Mouse (Mus musculus) cerebellum, postnatal 25 days (tissue): Measurements from ENCODE around the gene Dock3.
A peak's percentile ranks its signal among the peaks of the same experiment; 100 is the strongest.
"Not testable (repeated sequence)": the region's sequence is repeated elsewhere in the genome, so short reads cannot be mapped to it uniquely, and the experiment has no call there.

Source experiments
- DNase-seq, 2 experiments: peaks; one replicate each; pipeline ENCODE4 v3.0.0; 2021; ENCODE audit warnings: mixed read lengths in 2 of 2

Gene Dock3

GRCm38 (mm10) chr9:107255596-107255995 is 23.9 kb upstream of the Dock3 start:
- DNase-seq = peak; percentile 64 to 71

GRCm38 (mm10) chr9:107254925-107255324 is 23.2 kb upstream of the Dock3 start:
- peak; percentile 59 to 64 for DNase-seq

DNA sequence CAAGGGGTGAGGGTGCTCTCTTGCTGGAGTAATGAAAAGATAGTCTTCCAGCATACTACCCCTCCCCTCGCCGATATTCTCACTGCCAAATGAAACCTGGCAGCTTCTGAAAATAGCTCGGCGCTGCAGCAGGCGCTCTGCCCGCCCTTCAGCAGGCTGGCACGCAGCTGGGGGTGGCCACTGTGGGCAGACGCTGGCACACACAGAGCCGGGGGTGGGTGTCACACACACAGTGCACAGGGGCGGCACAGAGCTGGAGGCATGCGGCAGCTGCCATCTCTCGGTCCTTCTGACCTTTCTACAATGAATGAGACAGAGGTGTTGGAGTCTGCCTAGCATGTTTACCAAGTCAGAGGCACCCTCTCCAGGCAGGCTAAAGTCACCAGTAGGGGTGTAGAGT is 22.8 kb upstream of the Dock3 start:
- peak; percentile 84 to 87 for DNase-seq

DNA sequence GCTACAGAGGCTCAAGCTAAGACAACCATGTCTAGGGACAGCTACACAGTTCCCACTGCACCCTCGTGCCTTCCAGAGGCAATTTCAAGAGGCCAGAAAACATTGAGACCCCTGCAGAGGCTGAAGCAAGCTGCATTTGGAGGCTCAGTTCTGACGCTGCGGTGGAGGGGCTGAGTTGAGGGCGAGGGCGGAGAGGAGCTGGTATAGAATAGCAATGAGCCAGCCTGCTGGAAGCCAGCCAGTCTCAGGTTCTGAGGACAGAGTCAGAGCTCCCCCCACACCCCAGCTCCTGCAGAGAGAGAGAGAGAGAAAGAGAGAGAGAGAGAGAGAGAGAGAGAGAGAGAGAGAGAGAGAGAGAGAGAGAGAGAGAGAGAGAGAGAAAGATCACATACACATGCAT is 20.5 kb upstream of the Dock3 start:
- DNase-seq = peak; percentile 55 to 78

DNA sequence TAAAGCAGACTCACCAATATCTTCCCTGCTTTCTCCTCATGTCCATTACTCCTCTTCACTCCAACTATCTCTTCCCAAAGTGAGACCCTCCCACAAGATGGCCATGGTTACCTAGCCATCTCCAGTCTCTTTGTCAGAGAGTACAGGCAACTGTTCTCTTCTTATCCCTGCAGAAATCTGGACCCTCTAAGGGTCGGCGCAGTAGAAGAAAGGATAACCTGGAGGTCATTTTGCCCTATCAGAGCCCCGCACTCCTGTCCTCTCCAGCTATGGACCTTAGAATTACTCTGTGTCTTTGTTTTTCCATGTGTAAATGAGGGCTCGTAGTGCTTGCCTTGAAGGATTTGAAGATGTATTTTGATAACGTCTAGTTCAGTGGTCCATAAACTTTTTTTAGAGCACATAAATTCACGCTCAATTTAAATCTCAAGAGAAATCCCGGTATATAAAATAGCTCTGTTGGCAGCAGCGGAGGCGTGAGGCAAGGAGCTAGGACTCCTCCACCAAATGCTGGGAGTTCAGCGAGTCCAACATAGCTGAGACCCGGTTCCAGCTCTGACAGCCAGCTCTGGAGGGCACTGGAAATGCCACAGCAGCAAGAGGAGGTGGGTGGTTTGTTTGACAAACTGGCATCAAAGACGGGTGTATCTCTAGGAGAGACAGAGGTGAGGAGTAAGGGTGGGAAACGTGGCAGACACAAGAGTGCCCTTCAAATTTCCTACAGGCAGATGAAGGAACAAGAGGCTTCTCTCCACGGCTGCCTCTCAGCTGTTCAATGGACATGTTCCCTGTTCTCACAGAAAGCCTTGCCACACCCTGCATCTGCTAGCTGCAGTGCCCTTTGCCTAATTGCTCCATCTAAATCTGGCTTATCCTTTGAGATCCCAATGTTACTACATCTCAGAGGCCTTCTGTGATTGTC is 19.0 kb upstream of the Dock3 start:
- DNase-seq = no peak

DNA sequence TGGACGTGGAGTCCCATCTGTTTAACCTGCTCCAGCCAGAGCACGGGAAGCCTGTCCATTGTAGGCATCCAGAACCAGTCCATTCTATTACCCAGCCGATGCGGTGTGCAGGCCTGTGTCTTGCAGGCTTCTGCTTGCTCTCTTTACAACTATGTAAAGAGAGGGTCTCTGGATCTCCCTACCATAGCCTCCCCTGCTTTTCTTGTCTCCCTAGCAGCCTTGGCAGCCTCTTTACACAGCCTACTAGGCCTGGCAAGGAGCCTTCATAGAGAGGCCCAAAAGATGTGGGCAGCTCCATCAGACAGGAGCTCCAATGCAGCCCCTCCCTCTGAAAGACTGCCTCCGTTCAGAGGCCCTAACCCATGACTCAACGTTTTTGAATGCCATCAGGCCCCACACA is 17.4 kb upstream of the Dock3 start:
- no peak for DNase-seq

- DNase-seq = peak; percentile 43 to 66
These were observed 14.5 kb upstream of the Dock3 start for GRCm38 (mm10) chr9:107246170-107246569.

DNA sequence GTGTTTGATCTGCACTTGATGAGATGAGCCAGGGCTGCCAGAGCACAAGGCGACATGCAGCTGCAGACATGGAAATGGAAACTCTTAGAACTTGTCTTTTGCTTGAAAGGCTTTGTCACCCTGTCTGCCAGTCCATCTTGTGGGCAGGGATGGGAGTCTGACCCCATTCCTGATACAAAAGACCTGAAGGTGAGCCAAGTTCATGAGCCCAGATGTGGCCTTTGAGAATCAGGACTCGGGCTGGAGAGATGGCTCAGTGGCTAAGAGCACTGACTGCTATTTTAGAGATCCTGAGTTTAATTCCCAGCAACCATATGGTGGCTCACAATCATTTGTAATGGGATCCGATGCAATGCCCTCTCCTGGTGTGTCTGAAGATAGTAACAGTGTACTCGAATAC is 13.6 kb upstream of the Dock3 start:
- DNase-seq = no peak

DNA sequence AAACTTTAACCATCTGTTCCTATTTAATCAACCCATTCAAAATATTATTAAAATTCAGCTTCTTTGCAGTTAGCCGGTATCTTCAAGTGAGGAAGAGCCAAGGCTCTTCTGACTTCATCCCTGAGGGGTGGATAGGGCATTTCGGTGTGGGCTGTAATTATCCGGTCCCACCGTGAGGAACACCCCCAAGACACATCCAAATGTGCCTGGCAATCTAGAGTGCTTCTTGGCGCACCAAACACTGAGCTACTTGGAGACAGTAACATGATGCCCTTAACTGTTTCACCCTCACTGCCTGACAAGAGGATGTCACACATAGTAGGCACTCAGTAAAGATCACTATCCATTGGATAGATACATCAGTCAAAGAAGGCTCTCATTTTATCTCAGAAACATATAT is 4.4 kb upstream of the Dock3 start:
- no peak for DNase-seq

GRCm38 (mm10) chr9:107235261-107235660 is 3.6 kb upstream of the Dock3 start:
- DNase-seq = no peak

DNA sequence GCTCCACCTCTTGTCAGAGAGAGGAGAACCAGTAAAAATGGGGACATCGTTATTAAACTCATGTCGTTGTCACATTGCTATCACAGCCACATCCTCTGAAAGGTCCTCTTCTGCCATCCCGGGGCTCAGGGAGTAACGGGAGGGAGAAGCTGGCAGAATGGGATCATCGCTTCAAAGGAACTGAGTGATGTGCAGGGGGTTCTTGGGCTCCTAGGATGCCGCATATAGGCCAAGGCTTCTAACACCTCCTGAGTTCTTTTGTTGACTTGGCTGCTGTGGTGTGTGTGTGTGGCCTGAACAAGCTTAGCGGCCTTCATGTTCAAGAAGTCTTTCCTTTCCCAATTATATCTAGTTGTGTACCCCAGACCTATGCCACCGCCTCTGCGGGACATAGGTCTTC is 431 bp upstream of the Dock3 start:
- DNase-seq = no peak

- DNase-seq = peak; percentile 88 to 93
These were observed 644 bp downstream of the Dock3 start for GRCm38 (mm10) chr9:107230991-107231538.

GRCm38 (mm10) chr9:107224597-107224996 is 7.1 kb downstream of the Dock3 start:
- peak; percentile 33 to 52 for DNase-seq

- DNase-seq = not testable (repeated sequence)
These were observed 56.9 kb downstream of the Dock3 start for GRCm38 (mm10) chr9:107174831-107175230.

DNA sequence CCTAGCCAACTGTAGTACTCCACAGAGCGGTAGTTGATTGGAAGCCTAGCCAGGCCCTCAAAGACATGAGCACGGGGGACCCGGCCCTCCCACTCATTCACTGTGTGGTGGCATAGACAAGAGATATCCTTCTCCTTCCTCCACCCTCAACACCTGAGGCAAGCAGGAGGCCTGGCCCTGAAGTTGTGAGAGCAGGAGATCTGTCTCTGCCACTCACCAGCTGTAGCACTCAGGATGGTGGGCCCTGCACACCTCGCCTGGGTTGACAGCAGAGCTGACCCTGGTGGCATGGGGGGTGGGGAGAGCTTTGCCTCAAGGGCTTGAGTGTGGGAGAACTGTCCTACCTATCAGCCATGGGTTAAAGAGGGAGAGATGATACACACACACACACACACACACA is 65.9 kb downstream of the Dock3 start:
- DNase-seq = no peak

- no peak for DNase-seq
These were observed 66.9 kb downstream of the Dock3 start for GRCm38 (mm10) chr9:107164825-107165224.

- DNase-seq = not testable (repeated sequence)
These were observed 75.3 kb downstream of the Dock3 start for GRCm38 (mm10) chr9:107156388-107156787.

DNA sequence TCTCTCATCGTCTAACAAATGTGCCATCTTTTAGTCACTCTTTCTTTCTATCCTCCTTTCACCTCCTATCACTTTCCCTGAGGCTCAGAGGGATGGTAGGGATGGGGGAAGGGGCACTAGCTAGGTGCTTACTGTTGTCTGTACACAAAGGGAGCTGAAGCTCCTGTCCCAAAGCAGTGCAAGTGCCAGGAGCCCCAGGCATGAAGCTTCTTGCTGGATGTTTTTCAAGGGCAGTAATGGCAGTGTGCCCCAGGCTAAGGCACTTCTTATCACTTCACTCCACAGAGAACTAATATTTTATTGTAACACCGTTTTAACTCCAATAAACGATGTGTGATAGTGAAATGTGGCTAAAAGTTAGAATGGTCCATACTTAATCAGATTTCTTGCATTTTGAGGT is 118.9 kb downstream of the Dock3 start:
- DNase-seq = peak; percentile 56 to 74

DNA sequence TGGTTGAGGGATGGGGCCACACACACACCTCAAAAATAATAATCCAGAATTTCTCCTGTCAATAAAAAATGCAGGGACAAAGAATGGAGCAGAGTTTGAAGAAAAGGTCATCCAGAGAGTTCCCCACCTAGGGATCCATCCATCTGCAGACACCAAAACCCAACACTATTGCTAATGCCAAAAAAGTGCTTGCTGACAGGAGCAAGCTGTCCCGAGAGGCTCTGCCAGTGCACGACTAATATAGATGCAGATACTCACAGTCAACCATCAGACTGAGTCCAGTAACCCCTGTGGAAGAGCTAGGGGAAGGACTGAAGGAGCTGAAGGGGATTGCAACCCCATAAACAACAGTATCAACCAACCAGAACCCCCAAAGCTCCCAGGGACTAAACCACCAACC is 119.7 kb downstream of the Dock3 start:
- DNase-seq = peak; percentile 37 to 44

DNA sequence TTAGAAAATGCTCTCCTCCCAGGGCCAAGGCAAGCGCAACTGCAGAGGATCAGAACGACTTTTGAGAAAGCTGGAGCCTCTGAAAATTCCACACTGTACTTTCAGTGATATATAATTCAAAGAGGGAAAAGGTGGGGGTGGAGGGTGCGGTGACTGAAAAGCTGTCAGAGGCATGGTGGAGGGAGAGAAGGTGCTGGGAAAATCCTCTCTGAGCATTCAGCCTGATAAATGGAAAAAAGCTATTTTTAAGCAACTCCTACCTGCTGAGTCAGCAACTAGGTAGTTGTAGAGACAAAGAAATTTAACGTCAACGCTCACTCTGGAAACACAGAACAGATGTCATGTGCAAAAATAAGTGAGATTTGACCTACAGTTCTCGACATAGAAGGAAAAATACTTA is 132.2 kb downstream of the Dock3 start:
- no peak for DNase-seq

GRCm38 (mm10) chr9:107089451-107089850 is 142.3 kb downstream of the Dock3 start:
- peak; percentile 24 to 29 for DNase-seq

GRCm38 (mm10) chr9:107087531-107087930 is 144.2 kb downstream of the Dock3 start:
- DNase-seq = peak; percentile 70 to 78

DNA sequence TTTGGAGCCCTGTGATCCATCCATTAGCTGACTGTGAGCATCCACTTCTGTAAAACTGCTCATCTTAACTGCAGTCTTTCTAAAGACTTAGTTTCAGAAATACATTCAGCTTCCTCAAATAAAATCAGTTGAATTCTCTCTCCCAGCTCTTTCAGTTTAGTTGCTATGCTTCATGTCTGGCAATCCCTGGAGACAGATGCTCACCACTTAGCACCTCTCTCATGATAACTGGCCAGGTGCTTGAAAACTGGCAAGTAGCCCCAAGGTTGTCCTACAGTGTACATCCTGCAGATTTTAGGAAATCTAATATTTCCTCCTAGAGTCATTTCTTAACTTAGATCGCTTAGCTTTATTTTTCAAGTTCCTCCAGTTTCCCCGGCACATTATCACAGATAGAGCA is 193.8 kb downstream of the Dock3 start:
- DNase-seq = peak in 1 of 2 experiments; percentile 31

GRCm38 (mm10) chr9:107027586-107027985 is 204.1 kb downstream of the Dock3 start:
- peak; percentile 53 to 75 for DNase-seq
